Mouse (Mus musculus): Measurements from ENCODE around the gene Olfr506.
"Not testable (repeated sequence)": the region's sequence is repeated elsewhere in the genome, so short reads cannot be mapped to it uniquely, and the experiment has no call there.

Gene Olfr506

GRCm38 (mm10) chr7:108610487-108610886 lies at the start of gene Olfr506:
Olfr506 (plus strand) TSS chr7:108610787.
- no peak for DNase-seq

- no peak for DNase-seq
Measured at GRCm38 (mm10) chr7:108565693-108566092, 44.9 kb upstream of the Olfr506 start, which contains the start of gene Olfr504. Olfr504 (minus strand) TSS chr7:108565793.

DNA sequence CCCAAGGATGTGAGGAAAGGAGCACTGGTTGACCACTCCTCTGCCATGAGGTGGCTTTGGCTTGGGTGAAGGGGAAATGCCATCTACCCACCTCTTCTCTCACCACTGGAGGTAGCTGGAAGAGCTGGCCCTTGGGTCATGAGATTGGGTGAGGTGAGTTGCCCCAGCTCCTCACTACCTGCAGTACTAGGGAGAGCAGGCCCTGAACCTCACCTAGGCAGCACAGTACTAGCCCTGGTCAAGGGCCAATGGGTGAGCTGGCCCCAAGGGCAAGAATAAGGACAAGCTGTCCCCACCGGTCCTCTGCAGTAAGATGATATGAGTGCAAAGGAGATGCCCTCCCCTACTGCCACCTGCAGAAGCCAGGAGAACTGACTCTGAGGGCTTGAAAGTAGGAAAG lies 20.8 kb upstream of the Olfr506 start:
- DNase-seq: no peak

- not testable (repeated sequence) for DNase-seq
Measured at GRCm38 (mm10) chr7:108601916-108602315, 8.7 kb upstream of the Olfr506 start.

DNA sequence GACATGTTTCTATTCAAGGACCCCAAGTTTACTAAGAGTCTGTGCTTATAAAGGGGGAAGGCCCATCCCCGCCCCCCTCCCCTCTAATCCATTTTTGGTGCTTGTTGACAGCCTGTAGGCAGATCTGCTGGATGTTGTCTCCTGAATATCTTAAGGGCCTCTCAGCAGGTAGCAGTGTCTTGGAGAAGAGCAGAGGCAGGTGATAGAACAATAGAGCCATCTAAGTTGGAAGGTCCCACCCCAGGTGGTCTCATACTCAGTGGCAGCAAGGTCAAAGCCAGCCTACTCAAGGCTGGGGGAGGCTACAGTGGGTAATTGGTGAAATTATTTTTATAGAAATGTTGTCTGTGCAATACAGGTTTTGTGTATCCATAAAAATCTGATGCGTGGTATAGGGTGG lies 3.5 kb downstream of the Olfr506 start:
- no peak for DNase-seq

- DNase-seq: not testable (repeated sequence)
Measured at GRCm38 (mm10) chr7:108616781-108617180, 6.2 kb downstream of the Olfr506 start.

DNA sequence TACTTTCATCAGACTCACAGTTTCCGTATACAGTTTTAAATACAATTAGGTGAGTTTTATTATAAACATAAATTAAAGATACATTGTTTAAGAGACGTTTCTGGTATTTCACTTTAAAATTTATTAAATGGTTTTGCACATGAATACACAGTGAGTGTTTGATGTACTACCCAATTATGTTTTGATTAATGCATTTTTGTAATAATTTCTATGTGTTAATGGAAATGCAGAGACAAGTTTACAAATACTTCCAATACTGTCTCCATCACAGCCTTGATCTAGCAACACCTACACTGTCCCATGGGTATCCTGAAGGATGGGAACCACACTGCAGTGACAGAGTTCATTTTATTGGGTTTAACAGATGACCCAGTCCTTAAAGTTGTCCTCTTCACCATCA lies 10.9 kb downstream of the Olfr506 start, which contains the start of gene Olfr507:
Gene Olfr507, plus strand, starts transcription at position 301 of the 400 bp plus-strand sequence.
- DNase-seq: no peak

GRCm38 (mm10) chr7:108629694-108630093 lies 19.1 kb downstream of the Olfr506 start, which contains the start of gene Olfr508:
Olfr508 (plus strand) TSS chr7:108629994.
- DNase-seq: no peak

DNA sequence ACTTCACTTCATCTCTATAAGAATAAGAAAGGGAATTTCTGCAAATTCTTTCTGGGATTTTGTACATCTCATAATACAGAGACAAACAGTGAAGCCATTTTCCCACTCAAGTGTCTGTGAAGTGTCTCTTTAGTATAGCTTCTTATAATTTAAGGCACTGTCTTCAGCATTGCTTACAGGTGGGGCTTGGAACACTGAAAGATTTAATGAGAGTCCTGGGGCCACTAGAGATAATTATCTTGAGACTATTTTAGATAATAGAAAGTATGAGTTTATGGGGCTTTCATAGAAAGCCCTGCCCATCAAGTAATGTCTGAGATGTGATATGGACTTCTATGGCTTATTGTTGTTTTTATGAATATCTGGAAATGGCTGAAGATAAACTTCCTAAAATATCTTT lies 41.2 kb downstream of the Olfr506 start, which contains the start of gene Olfr509:
Gene Olfr509, minus strand, starts transcription at position 101 of the 400 bp plus-strand sequence.
- no peak for DNase-seq

- no peak for DNase-seq
Measured at GRCm38 (mm10) chr7:108662419-108662818, 51.8 kb downstream of the Olfr506 start.
